Mouse (Mus musculus) telencephalon, adult 2 months (tissue): Measurements from ENCODE around the gene Zfp423.

Source experiments
- DNase-seq: peaks from one replicate; pipeline ENCODE4 v3.0.0-alpha.2; 2011; ENCODE audit warnings: low read depth, low spot score

Gene Zfp423

GRCm38 (mm10) chr8:87619118-87619517 is 340.3 kb downstream of the Zfp423 start:
- peak; percentile 13 for DNase-seq

DNA sequence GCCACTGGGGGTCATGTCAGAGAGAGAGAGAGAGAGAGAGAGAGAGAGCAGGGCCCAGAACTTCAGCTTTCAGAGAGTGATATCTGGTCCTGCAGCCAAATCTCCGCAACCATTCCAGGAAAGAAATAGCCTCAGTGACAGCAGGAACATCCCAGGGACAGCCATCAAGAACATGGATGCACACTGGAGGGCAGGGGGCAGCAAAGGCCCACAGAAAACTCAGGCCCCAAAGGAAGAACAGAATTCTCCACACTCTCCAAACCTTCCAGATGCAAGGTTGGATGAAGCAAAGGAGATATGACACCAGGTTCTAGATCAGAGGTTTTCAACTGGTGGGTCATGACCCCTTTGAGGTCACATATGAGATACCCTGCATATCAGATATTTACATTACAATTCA is 345.7 kb downstream of the Zfp423 start:
- DNase-seq: no peak
